Mouse (Mus musculus) hindbrain, embryonic 14.5 days (tissue): ENCODE data around the gene Zbtb20. TPM values are rescaled to one million over a fixed set of nuclear protein-coding genes. Genes with fewer than 3 reads are reported as not detected.

Source experiments
- ATAC-seq: fragments of 200-750 bp; cut with Nextera tagmentation; 2 replicates; pipeline ENCODE4 v1.8.0; 2017; ENCODE audit warnings: moderate number of reproducible peaks, mild to moderate bottlenecking, moderate TSS enrichment, moderate library complexity; ENCODE audit not compliant: low FRiP score
- DNase-seq: peaks from one replicate; pipeline ENCODE4 v3.0.0-alpha.2; 2015; ENCODE audit warnings: low spot score
- H3K27ac ChIP-seq: fragments of 300-500 bp; sonication (generic); 2 replicates; pipeline ENCODE4 v1.5.1; 2014; ENCODE audit warnings: mild to moderate bottlenecking, moderate library complexity
- H3K27me3 ChIP-seq: fragments of 300-500 bp; sonication (generic); 2 replicates; pipeline ENCODE4 v1.6.1; 2014; ENCODE audit warnings: mild to moderate bottlenecking, low read length, mixed read lengths; ENCODE audit not compliant: control insufficient read depth, insufficient read depth
- H3K36me3 ChIP-seq: fragments of 300-500 bp; sonication (generic); replicated peaks from 2 replicates; pipeline ENCODE4 v1.6.1; 2014; ENCODE audit not compliant: control insufficient read depth, insufficient read depth
- H3K4me1 ChIP-seq: fragments of 300-500 bp; sonication (generic); replicated peaks from 2 replicates; pipeline ENCODE4 v1.6.1; 2014; ENCODE audit warnings: antibody characterized with exemption, low read length, mixed read lengths; ENCODE audit not compliant: control insufficient read depth, insufficient read depth
- H3K4me2 ChIP-seq: fragments of 300-500 bp; sonication (generic); replicated peaks from 2 replicates; pipeline ENCODE4 v1.6.1; 2014; ENCODE audit warnings: mild to moderate bottlenecking, moderate library complexity
- H3K4me3 ChIP-seq: fragments of 300-500 bp; sonication (generic); replicated peaks from 2 replicates; pipeline ENCODE4 v1.5.1; 2014; ENCODE audit warnings: mild to moderate bottlenecking, low read length
- H3K9ac ChIP-seq: fragments of 300-500 bp; sonication (generic); 2 replicates; pipeline ENCODE4 v1.6.1; 2014
- H3K9me3 ChIP-seq: fragments of 300-500 bp; sonication (generic); 2 replicates; pipeline ENCODE4 v1.6.1; 2016; ENCODE audit warnings: low read length; ENCODE audit not compliant: control insufficient read depth
- WGBS: fragments of 180-500 bp; shearing (Covaris S2); extraction: QIAGEN DNeasy Blood & Tissue Kit; methylation state at CpG from one replicate; pipeline ENCODE4 v1.1.7; 2014; 5-methylcytosine and 5-hydroxymethylcytosine counted together
- polyA plus RNA-seq: library from polyadenylated mRNA; unstranded; fragments of >200 nt; fragmentation: Nextera tagmentation; extraction: Ambion mirVana; gene quantifications from 2 replicates; pipeline ENCODE4 v1.2.1, GENCODE M21; 2014

Zbtb20 gene
- polyA plus RNA-seq, 1 experiment from 2014 or later, result 49.7 TPM

DNA sequence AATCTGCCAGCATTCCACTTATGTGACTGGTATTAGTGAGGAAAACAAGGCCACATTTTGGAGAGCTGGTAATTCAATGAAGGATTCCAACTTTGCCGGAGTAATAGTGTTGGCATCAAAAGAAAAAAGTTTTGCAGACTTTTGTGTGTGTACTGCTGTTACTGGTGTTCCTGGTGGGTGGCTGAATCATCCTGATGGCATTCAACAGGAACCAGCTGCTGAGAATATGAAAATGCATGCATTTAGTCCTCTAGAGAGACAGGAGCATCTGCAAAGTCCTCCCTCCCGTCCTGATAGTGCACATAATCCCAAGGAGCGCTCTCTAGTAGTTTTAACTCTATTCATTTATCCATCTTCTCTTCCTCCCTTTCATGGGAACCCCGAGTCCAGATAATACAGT lies 639.9 kb downstream of the Zbtb20 start:
- peaks cover 19% of the 10 kb centered on the region for H3K4me1 ChIP-seq
- no peak overlapping the region for H3K4me3 ChIP-seq
- H3K4me2 ChIP-seq, result no peak overlapping the region
- no peaks in the 10 kb centered on the region for H3K36me3 ChIP-seq
- no peaks in the 10 kb centered on the region for H3K27me3 ChIP-seq
- 73% methylated on average over 4 of the region's 4 CpGs for WGBS
- H3K9ac ChIP-seq, result no peak overlapping the region
- H3K27ac ChIP-seq, result no peak overlapping the region
- no peaks in the 10 kb centered on the region for H3K9me3 ChIP-seq
- DNase-seq (no peak), ATAC-seq (no peak)

DNA sequence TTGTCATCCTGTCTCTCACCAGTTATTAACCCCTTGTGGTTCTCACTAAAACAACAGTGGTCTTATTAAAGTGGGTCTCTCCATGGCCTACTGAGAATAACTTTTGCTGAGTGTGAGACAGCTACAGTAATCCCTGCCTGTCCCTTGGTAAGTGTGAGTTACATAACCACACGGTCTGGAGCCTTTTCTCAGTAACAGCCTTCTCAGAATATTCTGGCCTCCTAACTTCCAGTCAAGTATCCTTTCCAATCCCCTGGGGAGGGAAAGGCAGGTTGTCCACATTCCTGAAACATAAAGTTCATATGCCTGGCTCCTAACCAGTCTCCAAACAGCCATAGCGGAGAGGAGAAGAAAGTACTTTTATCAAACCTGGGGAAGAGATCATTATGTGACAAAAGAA lies 644.6 kb downstream of the Zbtb20 start:
- ATAC-seq (no peak), DNase-seq (no peak)
- Histone ChIP-seq H3K27me3 (no peaks in the 10 kb centered on the region), H3K4me1 (peaks cover 15% of the 10 kb centered on the region), H3K9ac (no peak overlapping the region), H3K4me3 (no peak overlapping the region), H3K9me3 (no peaks in the 10 kb centered on the region), H3K27ac (no peak overlapping the region), H3K36me3 (no peaks in the 10 kb centered on the region), H3K4me2 (no peak overlapping the region)
- 83% methylated on average over 2 of the region's 2 CpGs for WGBS

DNA sequence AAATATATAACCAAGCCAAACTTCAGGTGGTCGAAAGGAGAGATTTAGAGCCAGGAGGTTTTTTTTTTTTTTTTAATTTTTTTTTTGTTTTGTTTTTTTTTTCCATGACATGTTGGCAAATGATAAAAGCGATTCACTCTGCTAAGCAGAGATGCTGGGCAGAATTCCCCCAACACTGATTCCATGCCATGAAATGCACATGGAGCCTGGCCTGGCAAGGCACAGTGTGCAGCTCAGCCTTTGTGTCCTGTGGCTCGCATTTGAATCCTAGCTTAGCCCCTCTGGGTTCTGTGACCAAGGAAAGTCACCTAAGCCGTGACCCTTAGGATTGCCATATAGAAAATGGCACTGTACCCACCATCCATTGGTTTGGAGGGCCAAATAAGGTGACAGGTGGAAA lies 646.8 kb downstream of the Zbtb20 start:
- Histone ChIP-seq H3K4me3 (no peak overlapping the region), H3K4me2 (no peak overlapping the region), H3K9ac (no peak overlapping the region), H3K9me3 (no peaks in the 10 kb centered on the region), H3K27ac (no peak overlapping the region), H3K27me3 (no peaks in the 10 kb centered on the region), H3K4me1 (peaks cover 7% of the 10 kb centered on the region; the same call in 1 of the 2 replicates), H3K36me3 (no peaks in the 10 kb centered on the region)
- WGBS, result 86% methylated on average over 4 of the region's 4 CpGs
- DNase-seq (no peak), ATAC-seq (no peak)

DNA sequence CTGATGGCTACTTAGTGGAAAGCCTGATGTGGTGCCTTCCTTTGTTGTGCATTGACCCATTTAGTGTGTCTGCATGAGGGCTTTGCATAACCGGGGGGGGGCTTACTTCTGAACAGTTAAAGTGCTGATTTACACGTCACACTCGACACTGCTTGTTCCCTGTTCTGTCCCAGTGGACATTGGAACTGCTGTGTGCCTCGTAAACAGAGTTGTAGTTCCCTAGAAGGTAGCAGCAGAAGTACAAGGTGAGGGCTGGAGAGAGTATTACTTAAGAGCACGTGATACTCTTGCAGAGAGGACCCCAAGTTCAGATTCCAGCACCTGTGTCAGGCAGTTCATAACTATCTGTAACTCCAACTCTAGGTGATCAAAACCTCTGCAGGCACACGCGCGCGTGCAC lies 648.5 kb downstream of the Zbtb20 start:
- 75% methylated on average over 9 of the region's 9 CpGs for WGBS
- DNase-seq, result no peak
- no peak overlapping the region for H3K4me3 ChIP-seq
- no peak overlapping the region for H3K27ac ChIP-seq
- no peaks in the 10 kb centered on the region for H3K9me3 ChIP-seq
- 0 out of 2 replicates have a peak, but pooled peaks cover 6% of the 10 kb centered on the region for H3K36me3 ChIP-seq
- H3K4me2 ChIP-seq, result no peak overlapping the region
- H3K4me1 ChIP-seq, result peaks cover 7% of the 10 kb centered on the region; the same call in 1 of the 2 replicates
- no peak overlapping the region for H3K9ac ChIP-seq
- no peak for ATAC-seq
- H3K27me3 ChIP-seq, result no peaks in the 10 kb centered on the region

DNA sequence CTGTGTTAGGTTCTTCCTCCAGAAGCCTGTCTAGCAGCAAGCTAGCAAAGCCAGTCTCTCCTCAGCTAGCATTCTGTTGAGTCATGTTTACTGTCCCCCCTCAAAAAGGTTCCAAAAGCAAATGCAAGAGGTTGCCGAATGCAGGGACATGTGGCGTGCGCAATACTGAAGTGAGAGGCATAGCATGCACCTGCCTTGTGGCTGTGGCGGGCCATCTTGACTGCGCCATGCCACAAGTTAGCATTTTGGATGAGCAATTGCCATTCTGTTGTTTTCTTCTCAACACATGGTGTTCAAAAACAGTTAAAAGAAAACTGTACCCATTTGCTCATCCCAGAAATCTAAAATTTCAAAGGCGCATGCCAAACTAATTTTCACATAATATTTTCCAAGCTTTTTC lies 649.9 kb downstream of the Zbtb20 start:
- Histone ChIP-seq H3K9me3 (no peaks in the 10 kb centered on the region), H3K4me1 (0 out of 2 replicates have a peak, but pooled peaks cover 7% of the 10 kb centered on the region), H3K27ac (no peak overlapping the region), H3K4me3 (no peak overlapping the region), H3K27me3 (no peaks in the 10 kb centered on the region), H3K36me3 (0 out of 2 replicates have a peak, but pooled peaks cover 6% of the 10 kb centered on the region), H3K9ac (no peak overlapping the region), H3K4me2 (no peak overlapping the region)
- DNase-seq, result no peak
- 96% methylated on average over 6 of the region's 6 CpGs for whole genome bisulfite sequencing
- ATAC-seq, result no peak

DNA sequence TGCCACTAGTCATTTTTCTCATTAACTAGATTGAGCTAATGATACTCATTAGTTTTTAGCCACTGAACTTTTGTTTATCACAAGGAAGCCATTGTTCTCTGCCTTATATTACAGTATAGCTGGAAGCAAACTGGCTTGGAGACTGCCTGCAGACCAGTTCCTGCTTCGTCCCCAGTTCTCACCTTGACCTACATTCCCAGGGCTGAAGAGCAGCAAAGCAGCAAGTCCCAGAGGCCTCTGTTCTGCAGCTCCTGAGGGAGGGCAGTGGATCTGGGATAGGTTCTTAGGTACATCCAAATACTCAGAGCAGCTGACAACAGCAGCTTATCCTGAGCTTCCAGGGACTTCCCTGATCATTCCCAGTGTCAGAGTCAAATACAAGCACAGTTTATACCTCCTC lies 652.6 kb downstream of the Zbtb20 start:
- ATAC-seq (no peak), DNase-seq (no peak)
- Histone ChIP-seq H3K4me3 (no peak overlapping the region), H3K27ac (no peak overlapping the region), H3K4me1 (peaks cover 2% of the 10 kb centered on the region; the same call in 1 of the 2 replicates), H3K27me3 (no peaks in the 10 kb centered on the region), H3K9me3 (no peaks in the 10 kb centered on the region), H3K9ac (no peak overlapping the region), H3K4me2 (no peak overlapping the region), H3K36me3 (0 out of 2 replicates have a peak, but pooled peaks cover 6% of the 10 kb centered on the region)
- 85% methylated on average over 1 of the region's 1 CpGs for WGBS

DNA sequence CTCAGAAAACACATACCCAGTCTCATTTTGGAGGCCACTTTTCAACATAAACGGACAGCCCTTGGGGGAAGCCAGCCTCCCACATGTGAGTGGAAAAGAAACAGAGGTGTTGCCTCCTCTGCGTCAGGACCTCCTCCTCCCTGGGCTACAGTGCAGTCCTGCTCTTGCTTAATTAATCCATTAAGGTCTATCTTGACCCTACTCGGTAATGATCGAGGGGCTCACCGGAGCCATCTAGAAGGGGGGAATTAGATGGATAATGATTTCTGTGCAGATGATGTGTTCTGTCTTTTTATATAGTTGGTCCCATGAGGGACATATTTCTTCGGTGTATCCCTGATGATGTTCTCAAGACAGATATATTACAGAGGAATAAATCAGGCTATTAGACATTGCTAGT lies 655.6 kb downstream of the Zbtb20 start:
- no peak overlapping the region for H3K4me2 ChIP-seq
- 67% methylated on average over 6 of the region's 6 CpGs for WGBS
- H3K9ac ChIP-seq, result no peak overlapping the region
- H3K27me3 ChIP-seq, result no peaks in the 10 kb centered on the region
- H3K4me1 ChIP-seq, result peaks cover 9% of the 10 kb centered on the region; the same call in 1 of the 2 replicates
- H3K27ac ChIP-seq, result no peak overlapping the region
- 0 out of 2 replicates have a peak, but pooled peaks cover 6% of the 10 kb centered on the region for H3K36me3 ChIP-seq
- DNase-seq (no peak), ATAC-seq (no peak)
- no peak overlapping the region for H3K4me3 ChIP-seq
- H3K9me3 ChIP-seq, result no peaks in the 10 kb centered on the region

DNA sequence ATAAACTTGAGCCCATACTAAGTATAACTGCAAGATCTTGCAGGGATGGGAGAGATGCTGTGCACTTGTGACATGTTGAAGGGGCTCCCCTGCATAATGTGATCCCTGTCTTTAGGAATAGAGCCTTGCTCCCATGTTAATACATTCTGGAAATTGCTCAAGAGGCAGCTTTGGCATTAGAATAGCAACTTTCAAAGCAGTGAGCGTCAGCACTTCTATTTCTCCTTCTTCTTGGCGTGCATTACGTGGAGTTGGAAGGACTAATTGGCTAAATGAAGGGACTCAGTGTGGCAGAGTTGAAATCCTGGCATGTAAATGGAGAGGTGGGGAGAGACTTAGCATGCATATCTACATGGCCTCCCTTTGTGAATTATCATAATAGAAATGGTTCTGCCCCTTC lies 658.4 kb downstream of the Zbtb20 start:
- 69% methylated on average over 3 of the region's 3 CpGs for WGBS
- no peak overlapping the region for H3K27ac ChIP-seq
- no peak overlapping the region for H3K4me3 ChIP-seq
- no peaks in the 10 kb centered on the region for H3K36me3 ChIP-seq
- H3K9me3 ChIP-seq, result no peaks in the 10 kb centered on the region
- peaks cover 13% of the 10 kb centered on the region; the same call in 1 of the 2 replicates for H3K4me1 ChIP-seq
- no peak for ATAC-seq
- H3K27me3 ChIP-seq, result no peaks in the 10 kb centered on the region
- no peak overlapping the region for H3K4me2 ChIP-seq
- H3K9ac ChIP-seq, result no peak overlapping the region
- no peak for DNase-seq

DNA sequence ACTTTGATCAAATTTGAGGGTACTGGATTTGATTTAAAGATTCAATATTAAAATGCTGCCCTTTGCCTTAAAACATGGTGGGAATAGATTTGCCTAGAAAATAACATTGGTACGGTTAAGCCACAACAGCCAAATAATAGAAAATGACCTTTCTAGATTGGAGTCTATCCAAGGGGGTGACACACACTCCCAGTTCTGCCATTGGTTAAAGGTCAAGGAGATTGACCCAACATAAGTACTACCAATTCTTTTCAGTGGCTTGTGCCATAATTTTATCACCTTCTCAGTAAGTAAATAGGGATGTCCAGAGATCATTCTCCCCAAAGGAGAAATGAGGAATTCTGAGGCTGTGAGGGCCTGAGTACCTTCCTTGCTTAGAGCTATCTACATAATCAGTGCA lies 660.2 kb downstream of the Zbtb20 start:
- ATAC-seq (no peak), DNase-seq (no peak)
- 84% methylated on average over 1 of the region's 1 CpGs for WGBS
- Histone ChIP-seq H3K4me3 (no peak overlapping the region), H3K27me3 (no peaks in the 10 kb centered on the region), H3K4me1 (peaks cover 13% of the 10 kb centered on the region; the same call in 1 of the 2 replicates), H3K9me3 (no peaks in the 10 kb centered on the region), H3K4me2 (no peak overlapping the region), H3K36me3 (no peaks in the 10 kb centered on the region), H3K9ac (no peak overlapping the region), H3K27ac (no peak overlapping the region)

DNA sequence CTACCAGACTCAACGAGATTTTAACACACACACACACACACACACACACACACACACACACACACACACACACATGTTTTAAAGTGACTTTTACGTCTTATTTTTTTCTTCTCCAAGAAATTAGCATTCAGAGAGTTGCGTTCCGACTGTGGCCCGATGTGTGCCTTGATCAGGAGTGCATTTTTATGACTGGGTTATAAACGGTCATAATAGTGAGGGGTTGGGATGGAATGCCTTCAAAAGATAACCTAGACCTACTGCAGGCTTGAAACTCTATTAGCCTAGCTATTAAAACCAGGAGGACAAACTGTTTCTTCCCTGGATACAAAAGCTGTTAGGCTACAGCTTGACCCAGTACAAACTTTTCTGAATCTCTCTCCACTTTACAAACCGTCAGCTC lies 661.5 kb downstream of the Zbtb20 start:
- Histone ChIP-seq H3K27ac (no peak overlapping the region), H3K36me3 (no peaks in the 10 kb centered on the region), H3K4me3 (no peak overlapping the region), H3K27me3 (no peaks in the 10 kb centered on the region), H3K9ac (no peak overlapping the region), H3K4me2 (no peak overlapping the region), H3K4me1 (peaks cover 13% of the 10 kb centered on the region; the same call in 1 of the 2 replicates), H3K9me3 (no peaks in the 10 kb centered on the region)
- no peak for ATAC-seq
- 89% methylated on average over 7 of the region's 7 CpGs for WGBS
- no peak for DNase-seq
